Mouse (Mus musculus): ENCODE measurements around the gene Stambpl1.

Gene Stambpl1

DNA sequence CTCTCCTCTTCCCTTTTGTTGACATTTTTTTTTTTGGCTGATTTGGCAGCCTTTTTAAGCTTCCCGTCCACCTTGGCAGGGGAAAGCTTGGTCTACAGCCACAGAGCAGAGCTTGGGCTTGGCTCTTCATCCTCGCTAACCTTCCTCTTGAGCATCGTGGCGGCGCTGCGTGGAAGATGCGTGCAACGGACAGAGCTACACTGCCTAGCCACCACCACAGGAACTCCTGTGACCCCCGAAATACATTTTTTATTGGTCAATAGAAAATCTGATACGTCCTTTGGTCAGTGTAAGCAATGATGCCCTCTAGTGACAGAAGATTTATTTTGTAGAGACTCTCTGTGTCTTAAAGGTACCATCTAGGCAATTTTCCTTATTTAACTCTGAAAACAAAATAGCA lies 92.4 kb downstream of the Stambpl1 start:
- no peak for DNase-seq (ENCODE audit: low spot score)

DNA sequence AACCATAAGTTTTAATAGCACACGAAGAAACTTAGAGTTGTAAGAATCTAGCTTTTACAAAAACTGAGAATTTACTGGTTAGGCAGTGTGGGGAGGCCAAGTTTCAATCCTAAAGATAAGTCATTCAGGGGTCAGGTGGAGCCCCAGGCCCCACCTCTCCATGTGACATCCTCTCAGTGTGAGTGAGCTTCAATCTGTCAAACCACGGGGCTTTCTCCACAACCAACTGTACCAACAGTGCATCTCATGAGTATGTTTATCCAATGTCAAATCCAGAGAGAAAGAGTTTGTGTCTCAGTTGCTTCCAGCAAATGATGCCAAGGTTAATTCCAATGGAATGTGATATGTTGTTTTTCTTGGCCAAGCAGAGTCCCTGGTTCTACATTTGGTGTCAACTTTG lies 92.8 kb downstream of the Stambpl1 start:
- DNase-seq (ENCODE audit: low spot score), result no peak

DNA sequence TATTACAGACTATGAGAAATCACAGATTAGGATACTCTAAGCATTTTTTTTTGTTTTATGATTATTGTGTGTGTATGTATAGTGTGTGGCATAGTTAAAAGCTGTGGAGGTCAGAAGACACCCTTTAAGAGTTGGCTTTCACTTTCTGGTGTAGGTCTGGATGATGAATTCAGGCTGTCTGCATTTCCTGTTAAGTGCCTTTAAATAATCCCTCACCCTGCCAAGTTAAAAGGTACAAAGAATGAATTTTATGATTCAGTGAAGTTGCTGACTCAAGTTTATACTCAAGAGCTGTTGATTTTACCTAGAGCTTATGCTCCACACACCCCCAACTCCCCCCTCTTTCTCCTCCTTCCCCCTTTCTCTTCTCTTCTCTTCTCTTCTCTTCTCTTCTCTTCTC lies 95.2 kb downstream of the Stambpl1 start:
- DNase-seq (ENCODE audit: low spot score), result no peak

DNA sequence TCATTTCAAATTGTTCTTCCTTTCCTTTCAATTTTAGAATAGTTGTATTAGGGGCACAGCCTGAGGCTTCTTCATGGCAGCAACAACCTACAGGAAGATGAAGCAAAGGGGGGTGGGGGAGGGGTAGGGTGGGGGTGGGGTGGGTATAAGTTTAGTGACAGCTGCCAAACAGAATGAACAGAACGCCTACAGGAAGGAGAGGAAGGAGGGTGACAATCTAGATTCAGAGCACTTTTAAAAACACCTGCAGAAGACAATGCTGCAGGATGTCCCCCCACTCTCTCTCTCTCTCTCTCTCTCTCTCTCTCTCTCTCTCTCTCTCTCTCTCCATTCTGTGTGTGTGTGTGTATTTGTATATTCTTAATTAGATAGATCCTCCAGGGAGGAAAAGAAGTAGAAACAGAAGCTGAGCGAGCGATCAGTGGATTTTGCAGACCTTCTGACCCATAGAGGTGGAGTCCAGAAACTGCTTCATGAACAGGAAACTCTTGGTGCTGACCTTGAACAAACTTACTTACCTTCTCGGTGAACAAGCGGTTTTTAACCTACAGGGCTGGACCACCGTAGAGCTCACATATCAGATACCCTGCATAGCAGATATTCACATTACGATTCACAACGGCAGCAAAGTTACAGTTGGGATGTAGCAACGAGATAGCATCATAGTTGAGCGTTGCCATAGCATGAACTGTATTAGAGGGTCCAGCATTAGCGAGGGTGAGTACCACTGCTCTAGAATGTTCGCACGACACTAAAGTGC lies 95.8 kb downstream of the Stambpl1 start:
- DNase-seq (ENCODE audit: low spot score), result no peak

DNA sequence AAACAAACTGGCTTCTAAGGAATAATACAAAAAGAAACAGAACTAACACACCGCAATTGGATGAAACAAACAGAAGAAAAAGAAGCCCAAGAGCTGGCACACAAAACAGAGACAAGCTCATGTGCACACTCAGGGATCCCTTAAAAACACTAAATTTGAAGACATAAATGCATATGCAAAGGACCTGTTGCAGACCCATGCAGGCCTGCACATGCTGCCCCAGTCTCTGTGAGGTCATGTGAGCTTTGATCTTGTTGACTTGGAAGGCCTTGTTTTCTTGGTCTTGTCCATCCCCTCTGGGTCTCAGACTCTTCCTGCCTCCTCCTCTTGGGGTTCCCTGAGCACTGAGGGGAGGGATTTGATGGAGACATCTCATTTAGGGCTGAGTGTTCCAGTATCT lies 96.7 kb downstream of the Stambpl1 start:
- DNase-seq (ENCODE audit: low spot score), result no peak
